Mouse (Mus musculus) cerebellum, adult 2 months (tissue): ENCODE results near the gene Padi4.

Experiments
- CTCF ChIP-seq: fragments of 200-500 bp; IDR thresholded peaks from 2 replicates; pipeline ENCODE4 v1.5.1; 2011; ENCODE audit warnings: low read depth, mild to moderate bottlenecking, control low read depth, low read length, moderate library complexity, borderline replicate concordance; ENCODE audit not compliant: insufficient read depth
- POLR2A ChIP-seq: fragments of 200-500 bp; IDR thresholded peaks from 2 replicates; pipeline ENCODE4 v1.6.1; 2011; ENCODE audit warnings: low read length, control low read depth, borderline replicate concordance; ENCODE audit not compliant: insufficient read depth

GRCm38 (mm10) chr4:140753366-140753765, 20.7 kb downstream of the Padi4 start:
- TF ChIP-seq CTCF (no peak), POLR2A (no peak)
